Mouse (Mus musculus) lung, postnatal 0 days (tissue): Measurements from ENCODE around the gene Lcn11. TPM values are rescaled to one million over a fixed set of nuclear protein-coding genes. Genes with fewer than 3 reads are reported as not detected.
"Not testable (repeated sequence)": the region's sequence is repeated elsewhere in the genome, so short reads cannot be mapped to it uniquely, and the experiment has no call there.

ENCODE experiments used
- ATAC-seq: fragments of 200-750 bp; cut with Nextera tagmentation; 2 replicates; pipeline ENCODE4 v1.8.0; 2017; ENCODE audit warnings: moderate library complexity
- DNase-seq: peaks from one replicate; pipeline ENCODE4 v3.0.0-alpha.2; 2016; ENCODE audit warnings: low spot score
- H3K27ac ChIP-seq: fragments of 300-500 bp; sonication (generic); 2 replicates; pipeline ENCODE4 v1.5.1; 2014; ENCODE audit warnings: antibody characterized with exemption, mild to moderate bottlenecking, low read length, mixed read lengths
- H3K27me3 ChIP-seq: fragments of 300-500 bp; sonication (generic); replicated peaks from 2 replicates; pipeline ENCODE4 v1.6.1; 2014; ENCODE audit warnings: low read length, mixed read lengths; ENCODE audit not compliant: insufficient read depth
- H3K36me3 ChIP-seq: fragments of 300-500 bp; sonication (generic); 2 replicates; pipeline ENCODE4 v1.6.1; 2014; ENCODE audit warnings: low read length, mixed read lengths; ENCODE audit not compliant: insufficient read depth
- H3K4me1 ChIP-seq: fragments of 300-500 bp; sonication (generic); 2 replicates; pipeline ENCODE4 v1.6.1; 2014; ENCODE audit warnings: antibody characterized with exemption, low read depth, low read length, mixed read lengths; ENCODE audit not compliant: insufficient read depth
- H3K4me2 ChIP-seq: fragments of 300-500 bp; sonication (generic); replicated peaks from 2 replicates; pipeline ENCODE4 v1.6.1; 2014; ENCODE audit warnings: low read depth, mild to moderate bottlenecking, low read length, moderate library complexity, mixed read lengths
- H3K4me3 ChIP-seq: fragments of 300-500 bp; sonication (generic); 2 replicates; pipeline ENCODE4 v1.5.1; 2014; ENCODE audit warnings: low read depth, low read length
- H3K9ac ChIP-seq: fragments of 300-500 bp; sonication (generic); replicated peaks from 2 replicates; pipeline ENCODE4 v1.6.1; 2014; ENCODE audit warnings: low read depth, mild to moderate bottlenecking
- H3K9me3 ChIP-seq: fragments of 300-500 bp; sonication (generic); 2 replicates; pipeline ENCODE4 v1.6.1; 2016; ENCODE audit warnings: low read length, mixed read lengths
- CTCF ChIP-seq: IDR thresholded peaks from 2 replicates; pipeline ENCODE4 v1.5.1; 2016; ENCODE audit warnings: antibody characterized with exemption, mild to moderate bottlenecking
- EP300 ChIP-seq: IDR thresholded peaks from 2 replicates; pipeline ENCODE4 v1.6.1; 2016; ENCODE audit warnings: antibody characterized with exemption, mild to moderate bottlenecking, control low read depth
- WGBS: fragments of 180-500 bp; shearing (Covaris S2); extraction: QIAGEN DNeasy Blood & Tissue Kit; methylation state at CpG from one replicate; pipeline ENCODE4 v1.1.7; 2014; 5-methylcytosine and 5-hydroxymethylcytosine counted together
- polyA plus RNA-seq: library from polyadenylated mRNA; unstranded; fragments of >200 nt; fragmentation: Nextera tagmentation; extraction: Ambion mirVana; gene quantifications from 2 replicates; pipeline ENCODE4 v1.2.1, GENCODE M21; 2015

Lcn11 gene
- polyA plus RNA-seq, result not detected in 2 replicates

DNA sequence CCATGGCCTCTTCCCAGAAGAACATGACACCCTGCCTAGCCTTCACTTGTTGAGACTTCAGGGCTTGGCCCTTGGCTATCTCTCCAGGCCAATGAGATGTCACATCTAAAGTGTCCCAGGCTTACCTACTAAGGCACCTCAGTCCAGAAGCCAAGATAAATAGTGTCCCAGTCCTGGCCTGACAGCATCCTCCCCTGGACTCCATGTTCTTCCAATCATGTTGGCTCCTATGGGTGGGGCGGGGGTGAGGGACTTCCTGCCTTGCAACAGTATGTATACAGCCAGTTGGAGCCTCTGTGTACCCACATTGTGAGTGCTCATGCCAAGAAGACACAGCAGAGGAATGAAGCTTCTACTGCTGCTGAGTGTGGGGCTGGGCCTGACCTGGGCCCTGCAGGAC, at the start of gene Lcn11:
TSS of gene Lcn11 (plus strand) at position 301 of the 400 bp plus-strand sequence.
- Histone ChIP-seq H3K27me3 (no peaks in the 10 kb centered on the region), H3K4me1 (no peaks in the 10 kb centered on the region), H3K9me3 (no peaks in the 10 kb centered on the region), H3K36me3 (no peaks in the 10 kb centered on the region), H3K27ac (no peak within 1 kb of the TSS), H3K9ac (no peak within 1 kb of the TSS), H3K4me3 (no peak within 1 kb of the TSS), H3K4me2 (no peak within 1 kb of the TSS)
- 83% methylated on average over 1 of the region's 1 CpGs for WGBS
- DNase-seq (no peak), ATAC-seq (no peak)
- TF ChIP-seq CTCF (no peak), EP300 (no peak)

DNA sequence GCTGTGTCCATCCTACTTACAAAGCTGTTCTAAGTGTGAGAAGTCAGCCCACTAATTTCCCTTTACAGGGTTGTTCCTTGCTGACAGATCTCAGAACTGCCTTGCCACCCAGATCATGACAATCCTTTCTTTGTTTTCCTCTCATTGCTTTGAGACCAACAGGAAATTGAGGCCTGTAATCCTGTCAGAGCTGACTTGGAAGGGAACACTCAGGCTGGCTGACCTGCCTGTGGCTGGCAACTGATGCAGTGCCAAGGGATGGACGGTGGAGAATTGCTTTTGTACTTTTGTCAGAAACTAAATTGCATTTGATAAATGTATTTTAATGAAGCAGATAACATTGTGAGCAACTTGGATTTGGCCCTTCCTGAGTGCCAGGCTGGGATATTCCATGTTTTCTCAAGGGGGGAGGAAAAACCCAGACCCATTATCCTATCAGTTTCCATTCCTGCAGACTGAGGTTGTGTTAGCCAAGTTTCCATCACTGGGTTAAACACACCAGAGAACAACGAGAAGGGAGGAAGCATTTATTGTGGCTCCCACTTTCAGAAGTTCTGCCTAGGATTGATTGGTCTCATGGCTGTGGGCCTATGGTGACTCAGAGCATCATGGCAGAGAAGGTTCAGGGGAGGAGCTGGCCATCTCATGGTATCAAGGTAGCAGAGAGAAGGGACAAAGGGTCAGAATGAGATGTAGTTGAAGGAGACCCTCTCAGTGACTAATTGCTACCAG, 43.5 kb upstream of the Lcn11 start:
- Histone ChIP-seq H3K4me1 (no peaks in the 10 kb centered on the region), H3K9ac (no peak overlapping the region), H3K27ac (no peak overlapping the region), H3K36me3 (no peaks in the 10 kb centered on the region), H3K27me3 (no peaks in the 10 kb centered on the region), H3K9me3 (no peaks in the 10 kb centered on the region), H3K4me3 (no peak overlapping the region), H3K4me2 (no peak overlapping the region)
- TF ChIP-seq CTCF (no peak), EP300 (no peak)
- 51% methylated on average over 2 of the region's 2 CpGs for WGBS
- ATAC-seq (no peak), DNase-seq (no peak)

GRCm38 (mm10) chr2:25736709-25737108, 40.1 kb upstream of the Lcn11 start, which contains the start of gene Obp2b:
Gene Obp2b (plus strand): TSS chr2:25737009.
- H3K36me3 ChIP-seq, H3K4me3 ChIP-seq, H3K9me3 ChIP-seq, H3K4me1 ChIP-seq, H3K9ac ChIP-seq, H3K4me2 ChIP-seq, DNase-seq, ATAC-seq, H3K27me3 ChIP-seq, H3K27ac ChIP-seq: not testable (repeated sequence)
- WGBS, result 55% methylated on average over 3 of the region's 3 CpGs

DNA sequence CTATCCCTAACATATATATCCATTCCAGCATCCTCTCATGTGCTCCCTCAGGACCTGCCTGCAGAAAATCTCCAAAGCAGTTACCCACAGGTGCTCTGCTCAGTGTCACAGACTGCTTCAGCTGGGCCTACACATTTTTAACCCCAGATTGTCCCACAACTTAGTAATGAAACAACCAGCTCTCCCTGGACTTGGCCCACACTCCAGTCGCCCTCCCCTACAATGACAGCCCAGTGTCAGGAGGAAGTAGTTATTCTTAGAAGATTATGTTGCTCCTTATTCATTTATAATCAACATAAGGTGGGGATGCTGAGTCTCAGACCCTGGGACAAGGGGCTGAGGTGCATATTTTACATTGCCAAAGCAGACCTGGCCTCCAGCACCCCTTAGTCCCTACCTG, 35.1 kb upstream of the Lcn11 start:
- no peaks in the 10 kb centered on the region for H3K4me1 ChIP-seq
- H3K4me3 ChIP-seq, result no peak overlapping the region
- H3K9ac ChIP-seq, result no peak overlapping the region
- H3K36me3 ChIP-seq, result no peaks in the 10 kb centered on the region
- H3K9me3 ChIP-seq, result no peaks in the 10 kb centered on the region
- no peak for TF ChIP-seq EP300
- no peak for TF ChIP-seq CTCF
- no peak overlapping the region for H3K27ac ChIP-seq
- 74% methylated on average over 1 of the region's 1 CpGs for WGBS
- no peak for ATAC-seq
- H3K4me2 ChIP-seq, result no peak overlapping the region
- no peak for DNase-seq
- no peaks in the 10 kb centered on the region for H3K27me3 ChIP-seq

GRCm38 (mm10) chr2:25754201-25754600, 22.6 kb upstream of the Lcn11 start:
- no peaks in the 10 kb centered on the region for H3K36me3 ChIP-seq
- TF ChIP-seq EP300 (no peak), CTCF (no peak)
- no peaks in the 10 kb centered on the region for H3K4me1 ChIP-seq
- H3K9ac ChIP-seq, result no peak overlapping the region
- no peaks in the 10 kb centered on the region for H3K27me3 ChIP-seq
- no peak overlapping the region for H3K4me2 ChIP-seq
- DNase-seq, result no peak
- ATAC-seq, result no peak
- H3K4me3 ChIP-seq, result no peak overlapping the region
- H3K9me3 ChIP-seq, result no peaks in the 10 kb centered on the region
- no peak overlapping the region for H3K27ac ChIP-seq
- WGBS, result 90% methylated on average over 1 of the region's 1 CpGs

DNA sequence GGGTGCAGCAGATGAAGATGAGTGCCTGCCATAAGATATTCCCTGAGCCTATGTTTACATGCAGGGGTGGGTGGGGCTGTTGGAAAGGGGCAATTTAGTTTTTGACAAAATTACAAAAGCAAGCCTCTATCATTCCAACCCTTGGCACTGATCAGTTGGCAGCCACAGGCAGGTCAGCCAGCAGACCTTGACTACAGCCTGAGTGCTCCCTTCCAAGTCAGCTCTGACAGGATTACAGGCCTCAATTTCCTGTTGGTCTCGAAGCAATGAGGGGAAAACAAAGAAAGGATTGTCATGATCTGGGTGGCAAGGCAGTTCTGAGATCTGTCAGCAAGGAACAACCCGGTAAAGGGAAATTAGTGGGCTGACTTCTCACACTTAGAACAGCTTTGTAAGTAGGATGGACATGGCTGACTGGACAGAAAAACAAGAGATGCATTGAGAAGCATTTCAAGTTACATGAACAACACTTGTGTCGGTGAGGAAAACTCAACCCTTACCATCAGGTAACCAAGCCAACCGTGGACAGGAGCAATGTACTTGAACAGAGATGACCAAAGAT, 18.7 kb upstream of the Lcn11 start:
- Histone ChIP-seq H3K4me1 (no peaks in the 10 kb centered on the region), H3K9me3 (no peaks in the 10 kb centered on the region), H3K4me3 (no peak overlapping the region), H3K27ac (no peak overlapping the region), H3K36me3 (no peaks in the 10 kb centered on the region), H3K4me2 (no peak overlapping the region), H3K9ac (no peak overlapping the region), H3K27me3 (no peaks in the 10 kb centered on the region)
- DNase-seq, result no peak
- TF ChIP-seq CTCF, result no peak
- TF ChIP-seq EP300, result no peak
- 60% methylated on average over 4 of the region's 4 CpGs for WGBS
- ATAC-seq, result no peak
